Mouse (Mus musculus) CD4-positive, CD25-positive, alpha-beta regulatory T cell, adult 2 months (primary cell): ENCODE data around the gene Tdgf1.

ENCODE experiments used
- DNase-seq: peaks from one replicate; pipeline ENCODE4 v3.0.0-alpha.2; 2012; ENCODE audit warnings: low read depth, low spot score

The Tdgf1 gene

GRCm38 (mm10) chr9:110953550-110954461 is 7.8 kb upstream of the Tdgf1 start:
- peak; percentile 79 for DNase-seq

- DNase-seq, result no peak
Measured at GRCm38 (mm10) chr9:110952931-110953549, 7.1 kb upstream of the Tdgf1 start.

GRCm38 (mm10) chr9:110952398-110952797 is 6.4 kb upstream of the Tdgf1 start:
- DNase-seq, result no peak

GRCm38 (mm10) chr9:110951866-110952265 is 5.9 kb upstream of the Tdgf1 start:
- DNase-seq, result no peak

GRCm38 (mm10) chr9:110951397-110951796 is 5.4 kb upstream of the Tdgf1 start, which contains the start of gene Lrrc2:
TSS of gene Lrrc2 (plus strand) at chr9:110951545.
- no peak for DNase-seq

GRCm38 (mm10) chr9:110950109-110950508 is 4.2 kb upstream of the Tdgf1 start:
- no peak for DNase-seq

- DNase-seq, result no peak
Measured at GRCm38 (mm10) chr9:110948813-110949310, 2.9 kb upstream of the Tdgf1 start.

- no peak for DNase-seq
Measured at GRCm38 (mm10) chr9:110947900-110948299, 1.9 kb upstream of the Tdgf1 start.

- no peak for DNase-seq
Measured at GRCm38 (mm10) chr9:110947261-110947661, 1.3 kb upstream of the Tdgf1 start.

GRCm38 (mm10) chr9:110946548-110947044 is 638 bp upstream of the Tdgf1 start:
- peak; percentile 89 for DNase-seq

- no peak for DNase-seq
Measured at GRCm38 (mm10) chr9:110945343-110945742, 615 bp downstream of the Tdgf1 start.

- DNase-seq, result peak; percentile 76
Measured at GRCm38 (mm10) chr9:110944265-110944664, 1.7 kb downstream of the Tdgf1 start.

- DNase-seq, result peak; percentile 65
Measured at GRCm38 (mm10) chr9:110937506-110938490, 8.2 kb downstream of the Tdgf1 start.

- DNase-seq, result no peak
Measured at GRCm38 (mm10) chr9:110935941-110936340, 10.0 kb downstream of the Tdgf1 start.

- DNase-seq, result no peak
Measured at GRCm38 (mm10) chr9:110933850-110934437, 12.0 kb downstream of the Tdgf1 start.

- DNase-seq, result no peak
Measured at GRCm38 (mm10) chr9:110931573-110931972, 14.4 kb downstream of the Tdgf1 start.

- peak; percentile 86 for DNase-seq
Measured at GRCm38 (mm10) chr9:110922759-110923158, 23.2 kb downstream of the Tdgf1 start.

GRCm38 (mm10) chr9:110920665-110921419 is 25.1 kb downstream of the Tdgf1 start:
- no peak for DNase-seq

GRCm38 (mm10) chr9:110916786-110917185 is 29.2 kb downstream of the Tdgf1 start, which contains the start of gene Fam240a:
TSS of gene Fam240a (minus strand) at chr9:110916861.
- DNase-seq, result peak; percentile 45

- DNase-seq, result no peak
Measured at GRCm38 (mm10) chr9:110915466-110915865, 30.5 kb downstream of the Tdgf1 start.
